Mouse (Mus musculus): Measurements from ENCODE around the gene Itpripl2. TPM values are rescaled to one million over a fixed set of nuclear protein-coding genes. Genes with fewer than 3 reads are reported as not detected.

The Itpripl2 gene
- polyA plus RNA-seq, 1 experiment from 2014 or later = 6.7 TPM

DNA sequence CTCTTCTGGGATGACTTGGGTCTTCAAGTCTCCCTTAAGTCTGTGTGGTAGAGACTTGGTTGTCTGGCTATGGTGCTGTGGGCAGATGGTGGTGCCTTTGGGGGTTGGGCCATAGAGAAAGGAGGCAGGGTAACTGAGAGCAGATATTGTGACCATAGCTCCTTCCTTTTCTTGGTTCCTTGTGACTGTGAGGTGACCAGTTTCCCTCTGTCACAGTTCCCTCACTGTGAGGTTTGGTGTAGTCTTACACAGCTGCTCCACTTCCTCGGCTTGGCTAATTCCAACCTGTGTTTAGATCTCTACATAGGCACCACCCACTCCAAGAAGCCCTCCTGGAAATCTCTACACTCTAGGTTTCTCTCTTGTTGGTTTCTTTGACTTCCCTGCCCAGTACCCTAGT lies 7.8 kb downstream of the Itpripl2 start:
- H3K27ac ChIP-seq (replicated peaks) = no peak overlapping the region
- H3K4me3 ChIP-seq (ENCODE audit: low read depth, low read length) = no peak overlapping the region
- H3K4me1 ChIP-seq (replicated peaks; ENCODE audit: control insufficient read depth, insufficient read depth) = peaks cover under 1% of the 10 kb centered on the region
- no peak for ATAC-seq (ENCODE audit: low FRiP score, low TSS enrichment)
- H3K36me3 ChIP-seq (ENCODE audit: control insufficient read depth, insufficient read depth, low read length) = no peaks in the 10 kb centered on the region; the same call in 1 of the 2 replicates
- no peaks in the 10 kb centered on the region for H3K9me3 ChIP-seq (ENCODE audit: control insufficient read depth, low read length)
- no peak overlapping the region for H3K9ac ChIP-seq (ENCODE audit: low read length)
- DNase-seq (ENCODE audit: low spot score) = no peak
- H3K4me2 ChIP-seq (replicated peaks; ENCODE audit: low read depth) = no peak overlapping the region
- 63% methylated on average over 1 of the region's 1 CpGs for WGBS
- TF ChIP-seq EP300 (optimal IDR thresholded peaks at IDR 0.05) (no peak), CTCF (IDR thresholded peaks at IDR 0.05; ENCODE audit: low read depth) (no peak)
- H3K27me3 ChIP-seq (ENCODE audit: control insufficient read depth, insufficient read depth, low read length) = no peaks in the 10 kb centered on the region

DNA sequence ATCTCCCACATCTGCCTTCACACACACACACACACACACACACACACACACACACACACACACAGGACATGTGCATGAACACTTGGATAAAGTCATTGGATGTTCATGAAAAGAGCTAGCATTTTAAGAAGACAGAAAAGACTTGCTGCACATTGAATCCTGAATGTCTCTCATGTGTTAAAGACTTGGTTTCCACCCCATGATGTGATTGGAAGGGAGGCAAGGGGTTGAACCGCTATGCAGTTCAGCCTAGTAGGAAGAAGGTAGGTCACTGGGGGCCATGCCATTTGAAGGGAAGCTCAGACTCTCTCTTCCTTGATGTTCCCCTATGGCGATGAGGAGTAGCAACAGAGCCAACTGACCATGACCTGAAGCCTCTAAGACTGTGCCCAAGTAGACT lies 9.8 kb downstream of the Itpripl2 start:
- DNase-seq (ENCODE audit: low spot score) = no peak
- TF ChIP-seq CTCF (IDR thresholded peaks at IDR 0.05; ENCODE audit: low read depth) (no peak), EP300 (optimal IDR thresholded peaks at IDR 0.05) (no peak)
- no peak for ATAC-seq (ENCODE audit: low FRiP score, low TSS enrichment)
- Histone ChIP-seq H3K27ac (replicated peaks) (no peak overlapping the region), H3K36me3 (ENCODE audit: control insufficient read depth, insufficient read depth, low read length) (no peaks in the 10 kb centered on the region; the same call in 1 of the 2 replicates), H3K9ac (ENCODE audit: low read length) (no peak overlapping the region), H3K4me1 (replicated peaks; ENCODE audit: control insufficient read depth, insufficient read depth) (peaks cover 2% of the 10 kb centered on the region), H3K4me2 (replicated peaks; ENCODE audit: low read depth) (no peak overlapping the region), H3K27me3 (ENCODE audit: control insufficient read depth, insufficient read depth, low read length) (no peaks in the 10 kb centered on the region), H3K4me3 (ENCODE audit: low read depth, low read length) (no peak overlapping the region), H3K9me3 (ENCODE audit: control insufficient read depth, low read length) (no peaks in the 10 kb centered on the region)
- WGBS = 80% methylated on average over 2 of the region's 2 CpGs

GRCm38 (mm10) chr7:118481047-118481810 lies 10.5 kb downstream of the Itpripl2 start:
- Histone ChIP-seq H3K4me2 (replicated peaks; ENCODE audit: low read depth) (no peak overlapping the region), H3K27ac (replicated peaks) (no peak overlapping the region), H3K4me3 (ENCODE audit: low read depth, low read length) (no peak overlapping the region), H3K4me1 (replicated peaks; ENCODE audit: control insufficient read depth, insufficient read depth) (peaks cover 2% of the 10 kb centered on the region), H3K27me3 (ENCODE audit: control insufficient read depth, insufficient read depth, low read length) (no peaks in the 10 kb centered on the region), H3K9me3 (ENCODE audit: control insufficient read depth, low read length) (no peaks in the 10 kb centered on the region), H3K9ac (ENCODE audit: low read length) (no peak overlapping the region), H3K36me3 (ENCODE audit: control insufficient read depth, insufficient read depth, low read length) (no peaks in the 10 kb centered on the region; the same call in 1 of the 2 replicates)
- DNase-seq (ENCODE audit: low spot score) (no peak), ATAC-seq (ENCODE audit: low FRiP score, low TSS enrichment) (no peak)
- WGBS = 58% methylated on average over 10 of the region's 10 CpGs
- TF ChIP-seq CTCF (IDR thresholded peaks at IDR 0.05; ENCODE audit: low read depth) (no peak), EP300 (optimal IDR thresholded peaks at IDR 0.05) (no peak)

GRCm38 (mm10) chr7:118480160-118480709 lies 11.5 kb downstream of the Itpripl2 start:
- Histone ChIP-seq H3K4me3 (ENCODE audit: low read depth, low read length) (no peak overlapping the region), H3K36me3 (ENCODE audit: control insufficient read depth, insufficient read depth, low read length) (no peaks in the 10 kb centered on the region; the same call in 1 of the 2 replicates), H3K9me3 (ENCODE audit: control insufficient read depth, low read length) (no peaks in the 10 kb centered on the region), H3K9ac (ENCODE audit: low read length) (no peak overlapping the region), H3K4me1 (replicated peaks; ENCODE audit: control insufficient read depth, insufficient read depth) (peaks cover 2% of the 10 kb centered on the region), H3K4me2 (replicated peaks; ENCODE audit: low read depth) (no peak overlapping the region), H3K27me3 (ENCODE audit: control insufficient read depth, insufficient read depth, low read length) (no peaks in the 10 kb centered on the region), H3K27ac (replicated peaks) (no peak overlapping the region)
- TF ChIP-seq CTCF (IDR thresholded peaks at IDR 0.05; ENCODE audit: low read depth) = no peak
- TF ChIP-seq EP300 (optimal IDR thresholded peaks at IDR 0.05) = no peak
- no peak for ATAC-seq (ENCODE audit: low FRiP score, low TSS enrichment)
- WGBS = 83% methylated on average over 9 of the region's 9 CpGs
- DNase-seq (ENCODE audit: low spot score) = no peak

- H3K4me2 ChIP-seq (replicated peaks; ENCODE audit: low read depth) = no peak overlapping the region
- H3K9me3 ChIP-seq (ENCODE audit: control insufficient read depth, low read length) = no peaks in the 10 kb centered on the region
- peak; percentile 68; the same call in 1 of the 2 replicates for ATAC-seq (ENCODE audit: low FRiP score, low TSS enrichment)
- H3K27me3 ChIP-seq (ENCODE audit: control insufficient read depth, insufficient read depth, low read length) = no peaks in the 10 kb centered on the region
- H3K4me1 ChIP-seq (replicated peaks; ENCODE audit: control insufficient read depth, insufficient read depth) = peaks cover 2% of the 10 kb centered on the region
- H3K27ac ChIP-seq (replicated peaks) = peak overlapping the region; percentile 61; the same call in 1 of the 2 replicates
- TF ChIP-seq EP300 (optimal IDR thresholded peaks at IDR 0.05) = no peak
- TF ChIP-seq CTCF (IDR thresholded peaks at IDR 0.05; ENCODE audit: low read depth) = no peak
- DNase-seq (ENCODE audit: low spot score) = no peak
- H3K36me3 ChIP-seq (ENCODE audit: control insufficient read depth, insufficient read depth, low read length) = no peaks in the 10 kb centered on the region
- no peak overlapping the region for H3K4me3 ChIP-seq (ENCODE audit: low read depth, low read length)
- WGBS = 43% methylated on average over 3 of the region's 3 CpGs
- H3K9ac ChIP-seq (ENCODE audit: low read length) = no peak overlapping the region
Measured at GRCm38 (mm10) chr7:118478835-118479312, 12.9 kb downstream of the Itpripl2 start.

DNA sequence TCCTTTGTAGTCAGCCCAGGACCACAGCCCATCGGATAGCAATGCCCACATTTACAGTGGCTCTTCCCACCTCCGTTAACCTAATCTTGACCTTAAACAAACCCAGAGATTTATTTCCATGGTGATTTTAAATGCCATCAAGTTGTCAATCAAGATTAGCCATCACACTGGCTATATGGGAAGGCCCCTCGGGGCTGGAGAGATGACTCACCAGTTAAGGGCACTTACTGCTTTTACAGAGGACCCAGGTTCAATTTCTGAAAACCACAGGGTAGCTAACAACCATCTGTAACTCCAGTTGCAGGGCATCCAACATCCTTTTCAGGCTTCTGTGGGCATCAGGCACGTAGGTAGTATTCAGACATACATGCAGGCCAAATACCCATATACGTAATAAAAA lies 15.3 kb downstream of the Itpripl2 start:
- ATAC-seq (ENCODE audit: low FRiP score, low TSS enrichment) = no peak
- no peaks in the 10 kb centered on the region for H3K36me3 ChIP-seq (ENCODE audit: control insufficient read depth, insufficient read depth, low read length)
- no peaks in the 10 kb centered on the region for H3K27me3 ChIP-seq (ENCODE audit: control insufficient read depth, insufficient read depth, low read length)
- peaks cover 2% of the 10 kb centered on the region for H3K4me1 ChIP-seq (replicated peaks; ENCODE audit: control insufficient read depth, insufficient read depth)
- WGBS = 60% methylated on average over 5 of the region's 5 CpGs
- H3K4me2 ChIP-seq (replicated peaks; ENCODE audit: low read depth) = no peak overlapping the region
- H3K9ac ChIP-seq (ENCODE audit: low read length) = no peak overlapping the region
- TF ChIP-seq CTCF (IDR thresholded peaks at IDR 0.05; ENCODE audit: low read depth) (no peak), EP300 (optimal IDR thresholded peaks at IDR 0.05) (no peak)
- no peak for DNase-seq (ENCODE audit: low spot score)
- no peaks in the 10 kb centered on the region for H3K9me3 ChIP-seq (ENCODE audit: control insufficient read depth, low read length)
- H3K27ac ChIP-seq (replicated peaks) = no peak overlapping the region
- no peak overlapping the region for H3K4me3 ChIP-seq (ENCODE audit: low read depth, low read length)
